Mouse (Mus musculus) adrenal gland, postnatal 36 days (tissue): ENCODE results near the gene Pithd1. TPM values are rescaled to one million over a fixed set of nuclear protein-coding genes. Genes with fewer than 3 reads are reported as not detected.
"Not testable (repeated sequence)": the region's sequence is repeated elsewhere in the genome, so short reads cannot be mapped to it uniquely, and the experiment has no call there.

Experiments
- DNase-seq, 2 experiments: peaks; one replicate each; pipeline ENCODE4 v3.0.0; 2021; ENCODE audit warnings: mixed read lengths in 1 of 2
- total RNA-seq, 2 experiments: library from RNA; stranded (reverse); gene quantifications; 2 replicates each; pipeline ENCODE4 v1.2.3; 2021

The Pithd1 gene
- total RNA-seq, 2 experiments from 2014 or later, result 28.9 to 34.2 TPM

DNA sequence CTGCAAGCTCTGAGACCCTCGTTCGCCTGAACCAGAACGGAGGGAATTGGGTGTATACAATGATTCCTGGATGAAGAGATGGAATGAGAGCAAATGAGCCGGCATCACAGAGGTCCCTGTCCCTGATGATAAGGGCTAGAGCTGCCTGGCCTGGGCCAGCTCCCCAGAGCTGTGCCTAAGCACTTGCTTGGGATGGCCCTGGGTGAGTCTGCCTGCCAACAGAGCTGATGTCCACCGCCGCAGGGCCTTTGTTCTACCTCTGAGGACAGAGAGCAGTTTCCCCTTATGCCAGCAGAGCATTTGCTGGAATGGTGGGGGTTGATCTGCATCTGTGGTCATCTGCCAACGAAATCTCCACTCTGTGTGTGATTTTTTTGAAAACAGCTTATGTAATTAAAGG is 24.9 kb downstream of the Pithd1 start:
- DNase-seq, result no peak

DNA sequence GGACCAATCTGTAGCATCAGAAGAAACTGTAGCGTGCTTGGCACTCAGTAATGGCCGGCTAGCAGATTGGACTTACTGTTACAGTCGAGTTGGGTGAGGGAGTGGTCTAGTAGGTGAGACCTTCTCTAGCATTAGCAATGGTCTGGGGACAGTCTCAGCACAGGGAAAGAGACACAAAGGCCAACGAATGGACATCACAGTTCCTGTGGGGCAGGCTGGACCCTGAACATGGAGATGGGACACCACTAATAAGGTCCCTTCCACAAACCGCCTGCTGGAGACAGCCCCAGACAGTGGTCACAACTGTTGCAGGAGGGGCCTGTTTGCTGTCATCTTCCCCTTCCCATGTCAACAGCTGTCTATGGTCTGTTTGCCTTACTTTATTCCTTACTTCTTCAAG is 25.4 kb downstream of the Pithd1 start:
- DNase-seq, result no peak

- peak; percentile 84 to 90 for DNase-seq
Measured at GRCm38 (mm10) chr4:135960717-135961116, 26.3 kb downstream of the Pithd1 start.

- peak in 1 of 2 experiments; percentile 51 for DNase-seq
Measured at GRCm38 (mm10) chr4:135958354-135958753, 28.7 kb downstream of the Pithd1 start.

DNA sequence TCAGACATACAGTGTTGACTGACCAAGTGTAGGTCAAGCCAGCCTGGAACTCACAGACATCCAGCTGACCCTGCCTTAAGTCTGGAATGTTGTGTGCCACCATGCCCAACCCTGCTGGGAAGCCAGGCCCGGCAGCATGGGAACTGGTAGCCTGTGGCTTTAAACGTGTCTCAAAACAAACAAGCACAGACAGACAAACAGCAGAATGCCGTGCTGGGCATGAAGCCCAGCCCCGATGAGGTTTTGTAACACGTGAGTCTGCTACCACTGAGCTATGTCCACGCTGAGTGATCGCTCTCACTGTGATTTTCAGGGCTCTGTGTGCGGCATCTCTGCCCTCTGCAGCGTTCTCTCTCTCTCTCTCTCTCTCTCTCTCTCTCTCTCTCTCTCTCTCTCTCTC is 31.2 kb downstream of the Pithd1 start:
- no peak for DNase-seq

DNA sequence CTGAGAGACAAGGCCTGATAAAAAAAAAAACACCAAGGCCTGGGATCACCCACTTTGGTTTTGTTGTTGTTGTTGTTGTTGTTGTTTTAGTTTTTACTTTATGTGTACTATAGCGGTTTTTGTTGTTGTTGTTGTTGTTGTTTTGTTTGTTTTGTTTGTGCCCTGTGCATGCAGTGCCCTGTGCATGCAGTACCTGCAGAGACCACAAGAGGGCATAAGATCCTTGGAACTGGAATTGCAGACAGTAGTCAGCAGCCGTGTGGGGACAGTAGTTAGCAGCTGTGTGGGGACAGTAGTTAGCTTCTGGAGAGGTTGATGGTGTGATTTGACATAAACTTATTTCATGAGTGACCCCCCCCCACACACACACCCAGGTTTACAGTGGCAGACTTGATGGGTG is 32.8 kb downstream of the Pithd1 start:
- peak; percentile 69 to 80 for DNase-seq

GRCm38 (mm10) chr4:135953179-135953578 is 33.9 kb downstream of the Pithd1 start:
- DNase-seq, result no peak

GRCm38 (mm10) chr4:135951505-135951904 is 35.6 kb downstream of the Pithd1 start:
- DNase-seq, result no peak

- DNase-seq, result no peak
Measured at GRCm38 (mm10) chr4:135950365-135950764, 36.7 kb downstream of the Pithd1 start.

DNA sequence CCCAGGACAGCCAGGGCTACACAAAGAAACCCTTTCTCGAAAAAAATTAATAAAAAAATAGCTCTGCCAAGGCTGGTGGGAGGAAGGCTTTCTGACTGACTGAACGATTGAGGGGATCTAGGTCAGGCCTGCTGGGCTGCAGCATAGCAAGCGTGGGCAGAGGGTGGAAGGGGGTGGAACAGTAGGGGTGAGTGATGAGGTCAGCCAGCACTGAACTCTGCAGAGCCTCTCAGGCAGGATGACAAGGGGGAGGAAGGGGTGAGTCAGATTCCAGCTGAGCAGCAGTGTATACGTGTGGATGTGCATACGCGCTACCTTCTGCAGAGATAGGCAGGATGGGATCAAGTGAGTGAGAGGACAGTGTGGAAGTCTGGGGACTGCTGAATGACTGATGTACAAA is 37.2 kb downstream of the Pithd1 start:
- DNase-seq, result no peak

GRCm38 (mm10) chr4:135949475-135949874 is 37.6 kb downstream of the Pithd1 start:
- DNase-seq, result no peak

DNA sequence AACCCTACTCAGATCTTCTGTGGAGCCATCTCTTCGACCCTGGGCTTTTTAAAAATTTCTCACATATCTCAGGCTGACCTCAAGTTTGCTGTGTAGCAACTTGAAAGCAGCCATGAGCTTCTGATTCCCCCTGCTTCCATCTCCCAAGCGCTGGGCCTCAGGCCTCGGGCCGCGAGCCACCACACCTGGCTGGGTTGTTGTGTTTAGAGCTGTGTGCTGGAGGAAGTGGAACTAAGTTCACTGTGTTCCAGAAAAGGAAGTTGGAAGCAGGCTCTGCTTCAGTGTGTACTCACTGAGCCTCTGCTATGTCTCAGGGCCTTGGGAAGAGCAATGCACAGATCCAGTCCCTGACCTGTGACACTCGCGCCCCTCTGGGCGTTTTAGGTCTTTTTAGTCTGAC is 38.9 kb downstream of the Pithd1 start:
- no peak for DNase-seq

GRCm38 (mm10) chr4:135946659-135947301 is 40.3 kb downstream of the Pithd1 start:
- no peak for DNase-seq

DNA sequence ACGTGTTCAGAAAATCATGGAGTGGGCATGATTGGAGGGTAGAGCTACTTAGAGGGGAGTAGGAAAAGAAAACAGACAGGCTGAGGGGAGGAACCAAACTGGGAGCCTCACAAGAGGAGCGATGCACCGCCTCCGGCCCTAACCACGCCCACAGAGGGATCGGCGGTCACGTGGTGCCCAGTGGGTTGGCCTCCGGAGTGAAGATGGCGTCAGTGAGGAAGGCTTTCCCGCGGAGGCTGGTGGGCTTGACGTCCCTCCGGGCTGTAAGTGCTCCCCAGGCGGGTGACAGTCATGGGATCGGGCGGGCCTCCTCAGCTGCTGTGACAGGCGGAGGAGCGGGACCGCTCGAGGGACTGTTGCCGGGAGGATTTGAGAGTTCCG is 40.8 kb downstream of the Pithd1 start, which contains the start of gene Hmgcl:
Gene Hmgcl (plus strand): TSS at position 171 of the 381 bp plus-strand sequence.
- peak; percentile 97 to 98 for DNase-seq

GRCm38 (mm10) chr4:135945706-135946105 is 41.4 kb downstream of the Pithd1 start:
- DNase-seq, result no peak

GRCm38 (mm10) chr4:135943389-135943788 is 43.7 kb downstream of the Pithd1 start:
- no peak for DNase-seq

DNA sequence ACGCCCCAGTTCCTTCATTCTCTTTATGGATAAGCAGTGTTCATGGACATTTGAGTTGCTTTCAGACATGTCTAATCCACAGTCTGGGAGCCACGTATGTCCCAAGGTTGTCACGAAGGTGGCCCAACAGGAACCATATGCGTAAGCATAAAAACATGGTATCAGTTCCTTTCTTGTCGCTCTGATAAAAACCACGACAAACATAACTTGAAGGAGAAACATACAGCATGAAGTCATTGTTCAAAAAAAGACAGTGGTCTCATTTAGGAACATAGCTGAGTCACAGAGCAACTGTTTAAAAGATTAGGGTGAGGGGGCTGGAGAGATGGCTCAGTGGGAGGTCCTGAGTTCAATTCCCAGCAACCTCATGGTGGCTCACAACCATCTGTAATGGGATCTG is 44.9 kb downstream of the Pithd1 start:
- DNase-seq, result no peak

DNA sequence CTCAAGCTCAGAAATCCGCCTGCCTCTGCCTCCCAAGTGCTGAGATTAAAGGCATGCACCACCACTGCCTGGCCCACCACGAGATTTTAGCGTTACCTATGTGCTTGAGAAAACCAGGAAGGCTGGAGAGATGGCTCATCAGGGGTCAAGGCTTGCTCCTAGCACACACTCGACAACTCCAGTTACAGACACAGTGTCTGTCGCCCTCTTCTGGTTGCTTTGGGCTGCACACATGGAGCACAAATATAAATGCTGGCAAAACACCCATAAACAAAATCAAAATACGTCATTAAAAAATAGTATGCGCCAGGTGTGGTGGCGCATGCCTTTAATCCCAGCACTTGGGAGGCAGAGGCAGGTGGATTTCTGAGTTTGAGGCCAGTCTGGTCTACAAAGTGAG is 46.0 kb downstream of the Pithd1 start:
- not testable (repeated sequence) for DNase-seq

DNA sequence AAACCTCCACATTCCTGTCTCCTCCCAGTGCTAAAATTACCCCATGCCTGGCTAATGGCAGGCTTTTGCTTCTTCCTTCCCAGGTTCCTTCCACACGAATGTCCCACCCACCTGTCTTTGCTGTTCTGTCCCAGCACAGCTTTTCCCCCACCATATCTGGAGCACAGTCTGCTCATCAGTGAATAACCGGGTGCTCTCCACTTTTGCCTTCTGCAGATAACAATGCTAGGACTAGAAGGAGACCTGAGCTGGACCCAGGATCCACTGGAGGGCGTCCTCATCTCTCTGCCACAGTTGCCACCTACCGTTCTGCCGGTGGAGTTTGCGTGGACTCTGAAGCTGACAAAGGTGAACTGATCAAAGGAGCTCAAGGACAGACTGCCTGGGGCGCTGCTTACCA is 48.2 kb downstream of the Pithd1 start:
- no peak for DNase-seq

GRCm38 (mm10) chr4:135935502-135935901 is 51.6 kb downstream of the Pithd1 start:
- no peak for DNase-seq

DNA sequence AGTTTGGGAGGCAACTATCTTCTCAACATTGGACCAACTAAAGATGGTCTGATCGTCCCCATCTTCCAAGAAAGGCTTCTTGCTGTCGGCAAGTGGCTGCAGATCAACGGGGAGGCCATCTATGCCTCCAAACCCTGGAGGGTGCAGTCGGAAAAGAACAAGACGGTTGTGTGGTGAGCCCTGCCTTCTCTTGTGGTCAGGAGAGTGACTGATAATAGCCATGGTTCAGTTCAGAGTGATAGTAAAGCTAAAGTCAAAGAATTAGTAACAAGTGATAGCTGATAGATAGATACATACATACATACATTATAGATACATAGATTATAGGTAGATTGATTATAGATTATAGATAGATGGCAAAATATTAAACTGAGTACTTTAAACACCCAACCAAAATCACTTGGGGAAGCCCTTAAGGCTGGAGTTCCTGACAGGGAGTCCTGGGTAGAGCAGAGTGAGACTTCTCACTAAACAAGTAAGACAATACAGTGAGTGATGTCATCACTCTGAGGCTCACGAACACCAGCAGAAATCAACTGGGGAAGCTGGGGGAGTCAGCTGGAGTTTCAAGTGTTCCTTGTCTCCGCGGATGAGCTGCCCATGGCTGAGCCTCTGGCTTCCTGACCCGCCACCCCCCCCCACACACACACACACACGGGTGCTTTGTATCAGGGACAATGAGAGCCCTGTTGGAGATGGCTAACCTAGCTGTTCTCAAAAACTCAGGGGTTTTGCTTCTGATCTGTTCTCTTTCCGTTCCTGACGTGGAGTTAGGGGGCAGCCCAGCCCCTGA is 52.2 kb downstream of the Pithd1 start:
- DNase-seq, result no peak

DNA sequence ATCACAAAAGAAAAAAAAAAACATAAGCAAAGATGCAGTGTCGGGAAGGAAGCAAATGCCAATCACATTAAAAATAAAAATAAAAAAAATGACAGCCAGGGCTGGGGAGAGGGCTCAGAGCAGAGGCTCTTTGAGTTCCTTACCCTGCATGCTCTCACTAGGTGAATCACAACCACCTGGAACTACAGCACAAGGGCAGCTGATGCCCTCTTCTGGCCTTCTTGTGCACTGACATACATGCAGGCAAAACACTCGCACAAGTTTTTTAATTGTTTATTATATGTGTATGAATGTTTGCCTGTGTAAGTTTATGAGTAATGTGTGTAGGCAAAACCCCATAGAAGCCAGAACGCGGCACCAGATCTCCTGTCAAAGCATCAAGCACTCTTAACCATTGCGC is 55.2 kb downstream of the Pithd1 start:
- no peak for DNase-seq

DNA sequence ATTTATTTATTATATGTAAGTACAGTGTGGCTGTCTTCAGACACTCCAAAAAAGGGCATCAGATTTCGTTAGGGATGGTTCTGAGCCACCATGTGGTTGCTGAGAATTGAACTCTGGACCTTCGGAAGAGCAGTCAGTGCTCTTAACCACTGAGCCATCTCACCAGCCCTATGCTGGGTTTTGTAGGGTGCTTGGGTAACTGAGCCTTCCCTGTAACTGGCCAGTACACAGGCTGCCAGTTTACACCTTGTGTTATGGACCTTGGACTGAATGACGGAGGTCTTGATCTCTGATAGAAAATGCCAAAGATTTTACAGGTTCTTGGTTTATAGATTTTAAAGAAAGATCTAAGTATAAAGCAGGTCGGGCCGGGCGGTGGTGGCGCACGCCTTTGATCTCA is 56.8 kb downstream of the Pithd1 start:
- no peak for DNase-seq

DNA sequence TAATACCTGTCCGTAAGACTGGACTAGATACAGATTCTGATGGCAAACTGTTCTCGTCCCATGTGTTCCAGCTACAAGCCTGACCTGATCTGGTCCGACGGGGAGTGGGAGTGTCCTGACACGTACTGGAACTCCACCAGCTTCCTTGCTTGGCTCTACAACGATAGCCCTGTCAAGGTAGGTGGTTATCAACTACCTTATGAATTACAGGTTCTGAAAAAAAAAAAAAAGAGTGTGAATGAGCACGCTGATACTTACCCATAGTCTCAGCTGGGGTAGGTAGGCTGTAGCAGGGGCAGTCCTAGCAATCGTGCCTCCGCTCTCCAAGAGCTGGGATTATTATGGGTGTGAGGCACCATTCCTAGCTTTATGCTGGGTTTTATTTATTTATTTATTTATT is 57.2 kb downstream of the Pithd1 start:
- no peak for DNase-seq
